Mouse (Mus musculus) urinary bladder, postnatal 10 days (tissue): ENCODE measurements around the gene Nphs1.

Experiments
- DNase-seq: peaks from one replicate; pipeline ENCODE4 v3.0.0; 2022; ENCODE audit warnings: low spot score

Gene Nphs1

DNA sequence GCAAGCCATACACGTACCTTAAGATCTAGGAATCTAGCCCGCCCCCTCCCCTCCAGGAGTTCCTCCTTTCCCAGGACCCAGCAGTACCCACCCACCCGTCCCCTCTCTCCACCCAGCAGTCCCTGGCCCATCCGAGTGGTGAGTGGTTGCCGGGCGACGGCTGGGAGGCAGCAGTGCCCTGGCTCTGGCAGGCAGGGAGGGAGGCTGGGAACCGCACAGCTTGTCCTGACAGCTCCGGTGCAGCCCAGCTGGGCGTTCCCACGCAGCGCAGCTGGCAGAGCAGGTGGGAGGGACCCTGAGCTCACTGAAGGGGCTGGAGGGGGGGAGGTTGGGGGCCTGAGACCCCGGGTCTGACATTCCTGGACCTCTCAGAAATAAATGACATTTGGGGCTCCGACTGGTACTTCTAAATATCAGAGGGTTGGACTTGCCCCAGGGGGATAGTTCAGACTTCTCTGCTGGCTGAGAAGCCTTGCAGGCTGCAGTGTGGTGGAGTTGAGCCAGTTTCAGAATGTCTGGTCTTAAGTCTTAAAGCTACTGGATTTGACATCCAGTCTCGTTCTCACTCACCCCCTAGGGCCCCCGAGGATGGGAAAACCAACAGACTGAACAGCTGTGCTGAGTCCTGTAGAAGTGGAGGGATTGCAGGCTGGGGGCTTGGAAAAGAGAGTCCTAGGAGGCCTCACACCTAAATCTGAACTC lies at the start of gene Nphs1, which contains the start of gene Kirrel2:
Gene Nphs1 (plus strand): TSS at position 687 of the 702 bp plus-strand sequence.
Gene Kirrel2 (minus strand): TSS at position 62 of the 702 bp plus-strand sequence.
- no peak for DNase-seq

DNA sequence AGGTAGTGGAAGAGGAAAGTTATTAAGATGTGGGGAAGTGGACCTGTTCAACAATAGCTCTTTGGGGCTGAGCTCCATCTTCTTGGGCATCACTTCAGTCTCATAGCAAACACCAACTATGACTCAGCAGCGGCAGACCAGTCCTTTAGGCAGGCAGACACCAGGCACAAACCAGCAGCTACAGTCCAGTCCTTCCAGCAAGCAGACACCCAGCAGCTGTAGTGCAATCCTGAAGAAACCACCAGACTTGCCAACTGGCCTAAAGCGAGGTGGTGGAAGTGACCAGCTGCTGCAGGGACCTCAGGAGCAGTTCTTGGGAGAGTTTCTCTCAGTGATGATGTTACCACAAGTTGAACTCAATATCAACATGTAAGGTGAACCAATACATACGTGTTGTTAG lies 49.5 kb upstream of the Nphs1 start:
- DNase-seq, result no peak

DNA sequence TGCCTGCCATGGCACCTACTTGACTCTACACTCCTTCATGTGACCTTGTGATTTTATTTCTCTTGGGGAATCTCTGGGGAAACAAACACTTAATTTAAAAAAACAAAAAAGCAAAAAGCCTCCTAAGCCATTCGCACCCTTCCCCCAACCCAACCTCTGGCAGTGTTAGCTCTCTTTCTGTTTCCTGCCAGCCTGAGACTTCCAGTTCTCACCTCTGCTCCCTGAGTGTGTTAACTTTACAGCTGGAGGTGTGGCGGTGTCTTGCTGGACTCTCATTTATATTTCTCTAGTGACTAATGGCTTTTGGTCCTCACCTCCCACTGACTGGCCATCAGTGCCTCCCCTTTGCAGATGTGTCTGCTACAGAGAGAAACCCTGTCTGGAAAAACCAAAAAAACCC lies 48.3 kb upstream of the Nphs1 start:
- no peak for DNase-seq

DNA sequence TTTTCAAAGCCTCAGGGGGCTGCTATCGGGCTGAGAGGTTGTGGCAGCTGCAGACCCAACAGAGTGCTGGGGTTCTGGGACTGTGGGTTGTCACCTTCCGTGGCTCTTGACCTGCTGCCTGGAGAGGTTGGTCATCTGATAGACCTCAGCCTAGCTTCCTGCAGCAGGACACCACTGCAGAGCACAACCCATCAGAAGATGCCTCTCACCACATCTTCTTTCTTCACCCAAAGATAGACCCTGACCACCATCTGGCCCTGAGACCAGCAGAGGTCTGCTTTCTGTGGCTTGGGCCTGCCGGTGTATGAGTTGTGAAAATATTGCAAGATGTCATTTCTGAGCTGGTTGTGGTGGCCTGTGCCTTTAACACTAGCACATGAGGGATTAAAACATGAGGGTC lies 47.1 kb upstream of the Nphs1 start:
- DNase-seq, result no peak

DNA sequence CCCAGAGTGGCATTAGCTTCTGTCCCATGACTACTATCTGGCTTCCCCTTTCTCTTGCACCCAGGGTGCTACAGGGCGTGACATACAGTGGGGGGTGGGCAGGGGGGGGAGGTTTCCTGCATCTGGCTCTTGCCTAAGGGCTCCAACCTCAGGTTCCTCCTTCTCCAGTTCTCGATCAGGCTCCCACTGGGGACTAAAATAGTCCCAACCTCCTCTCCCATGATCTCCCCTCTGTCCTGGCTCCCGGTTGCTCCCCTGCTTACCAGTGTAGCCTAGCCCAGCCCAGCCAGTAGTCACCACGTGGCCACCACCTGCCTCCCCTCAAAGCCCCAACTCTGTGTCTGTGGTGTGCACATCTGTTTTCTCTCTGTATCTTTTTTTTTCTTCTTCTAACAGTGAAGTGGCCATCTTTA lies 45.4 kb upstream of the Nphs1 start:
- no peak for DNase-seq

DNA sequence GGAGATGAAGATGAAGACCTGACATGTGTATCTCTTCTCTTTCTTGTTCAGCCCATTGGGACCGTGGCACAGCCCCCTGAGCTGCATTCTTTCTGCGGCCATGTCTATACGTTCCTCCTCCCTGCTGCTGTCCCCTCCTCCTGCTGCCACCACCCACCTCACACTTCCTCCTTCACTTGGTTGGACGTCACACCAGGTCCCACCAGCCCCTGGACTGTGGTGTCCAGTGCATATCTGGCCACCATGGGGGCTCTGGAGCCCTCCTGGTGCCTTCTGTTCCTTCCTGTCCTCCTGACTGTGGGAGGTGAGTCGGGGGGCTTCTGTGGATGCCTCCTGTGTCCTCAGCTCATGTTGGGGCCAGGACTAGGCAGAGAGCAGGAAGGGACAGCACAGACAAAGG lies 44.5 kb upstream of the Nphs1 start, which contains the start of gene Tyrobp:
Gene Tyrobp (plus strand): TSS at position 165 of the 400 bp plus-strand sequence.
- no peak for DNase-seq

DNA sequence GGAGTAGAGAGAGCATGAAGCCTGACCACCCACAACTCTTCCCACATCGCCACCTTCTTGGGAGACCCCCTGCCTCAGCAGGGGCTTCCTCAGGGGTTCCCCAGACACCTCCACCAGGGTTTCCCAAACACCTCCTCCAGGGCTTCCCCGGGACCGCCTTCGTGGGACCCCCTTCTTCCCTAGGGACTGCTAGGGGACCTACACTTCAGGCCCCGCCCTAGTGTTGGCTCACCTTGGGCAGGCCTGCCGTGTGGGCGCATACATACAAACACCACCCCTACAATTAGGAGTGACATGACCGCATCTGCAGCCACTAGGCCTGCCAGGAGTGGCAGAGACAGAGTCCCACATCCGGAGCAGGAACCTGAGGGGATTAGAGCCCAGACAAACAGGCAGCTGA lies 40.3 kb upstream of the Nphs1 start:
- no peak for DNase-seq

DNA sequence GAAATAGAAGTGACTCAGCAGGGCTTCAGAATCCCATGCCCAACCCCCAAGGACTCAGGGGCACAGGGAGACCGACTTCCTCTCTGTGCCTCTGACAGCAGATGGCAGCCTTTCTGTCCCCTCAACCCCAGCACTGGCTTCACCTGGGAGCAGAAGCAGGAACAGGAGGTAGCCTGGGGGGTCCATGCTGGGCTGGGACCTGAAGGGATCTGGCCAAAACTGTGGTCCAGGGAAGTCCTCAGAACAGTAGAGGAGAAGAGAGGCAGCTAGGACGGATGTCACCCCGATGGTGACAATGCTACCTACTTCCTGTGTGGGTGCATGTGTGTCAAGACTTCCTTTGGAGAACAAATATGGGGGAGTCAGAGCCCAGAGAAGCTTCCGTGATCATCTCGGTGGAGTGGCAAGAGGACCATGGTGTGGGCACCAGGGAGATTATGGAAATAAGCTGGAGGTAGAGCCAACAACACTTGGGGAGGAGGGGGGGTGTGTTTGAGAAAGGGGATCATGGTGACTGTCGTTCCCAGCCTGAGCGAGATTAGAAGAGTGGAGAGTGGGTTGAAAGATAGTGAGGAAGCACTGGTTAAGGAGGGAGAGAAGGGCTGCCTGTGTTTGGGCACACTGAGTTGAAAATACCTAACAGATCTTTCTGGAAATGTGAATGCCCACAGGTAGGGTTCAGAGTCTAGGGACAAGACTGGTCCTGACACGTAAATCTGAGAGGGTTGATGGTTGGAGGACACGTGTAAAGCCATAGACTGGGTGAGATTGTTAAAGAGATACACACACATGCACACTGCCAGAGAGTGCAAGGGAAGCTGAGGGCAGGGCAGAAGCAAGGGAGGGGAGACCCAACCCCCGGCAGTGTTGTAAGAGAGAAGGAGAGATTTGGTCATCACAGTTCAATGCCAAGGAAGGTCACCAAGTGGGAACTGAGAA lies 38.3 kb upstream of the Nphs1 start, which contains the start of gene Hcst:
Gene Hcst (minus strand): TSS at position 294 of the 939 bp plus-strand sequence.
- no peak for DNase-seq

DNA sequence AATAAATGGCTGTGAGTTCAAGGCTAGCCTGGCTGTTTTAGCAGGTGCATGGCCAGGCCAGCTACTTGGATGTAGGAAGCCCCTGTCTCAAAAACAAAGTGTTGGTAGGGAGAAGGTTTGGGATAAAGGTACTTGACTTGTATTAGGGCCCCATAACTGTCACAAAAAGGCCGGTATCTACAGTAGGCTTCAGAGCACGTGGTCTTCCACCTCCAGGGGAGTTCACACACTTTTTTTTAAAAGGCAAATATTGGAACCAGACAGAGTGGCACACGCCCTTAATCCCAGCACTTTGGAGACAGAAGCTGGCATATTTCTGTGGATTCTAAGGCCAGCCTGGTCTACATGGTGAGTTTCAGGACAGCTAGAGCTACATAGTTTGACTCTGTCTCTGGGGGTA lies 37.4 kb upstream of the Nphs1 start:
- DNase-seq, result no peak

DNA sequence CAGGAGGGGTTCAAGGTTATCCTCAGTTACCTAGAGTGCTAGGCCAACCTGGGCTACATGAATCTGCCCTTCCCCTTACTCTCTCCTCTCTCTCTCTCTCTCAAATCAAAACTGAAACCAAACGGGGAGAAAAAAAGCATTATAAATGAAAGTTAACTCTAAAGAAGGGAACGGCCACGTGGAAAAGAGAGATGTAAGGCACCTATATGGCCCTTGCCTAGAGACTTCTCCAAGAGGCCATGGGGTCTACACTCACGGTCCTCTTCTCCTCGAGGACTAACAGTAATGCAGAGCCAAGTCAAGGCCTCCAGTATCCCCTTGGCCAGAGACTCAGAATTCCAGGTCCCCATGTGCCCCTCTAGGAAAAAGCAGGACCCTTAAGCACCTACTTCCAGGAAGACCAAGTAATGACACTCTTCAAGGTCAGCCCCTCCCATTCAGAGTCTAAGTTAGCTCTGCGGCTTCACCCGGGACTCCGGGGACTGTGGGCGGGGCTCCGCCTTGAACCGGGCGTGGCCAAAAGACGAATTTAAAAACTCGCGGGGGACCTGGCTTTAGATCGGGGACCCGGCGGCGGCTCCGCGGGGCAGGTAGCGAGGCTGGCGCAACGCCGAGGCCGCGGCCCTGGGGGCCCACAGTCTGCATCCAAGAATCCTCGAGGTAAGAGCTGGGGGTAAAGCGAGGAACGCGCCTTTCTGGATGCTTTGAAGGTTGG lies 36.8 kb upstream of the Nphs1 start, which contains the start of gene Nfkbid:
Gene Nfkbid (plus strand): TSS at position 558 of the 715 bp plus-strand sequence.
- no peak for DNase-seq

DNA sequence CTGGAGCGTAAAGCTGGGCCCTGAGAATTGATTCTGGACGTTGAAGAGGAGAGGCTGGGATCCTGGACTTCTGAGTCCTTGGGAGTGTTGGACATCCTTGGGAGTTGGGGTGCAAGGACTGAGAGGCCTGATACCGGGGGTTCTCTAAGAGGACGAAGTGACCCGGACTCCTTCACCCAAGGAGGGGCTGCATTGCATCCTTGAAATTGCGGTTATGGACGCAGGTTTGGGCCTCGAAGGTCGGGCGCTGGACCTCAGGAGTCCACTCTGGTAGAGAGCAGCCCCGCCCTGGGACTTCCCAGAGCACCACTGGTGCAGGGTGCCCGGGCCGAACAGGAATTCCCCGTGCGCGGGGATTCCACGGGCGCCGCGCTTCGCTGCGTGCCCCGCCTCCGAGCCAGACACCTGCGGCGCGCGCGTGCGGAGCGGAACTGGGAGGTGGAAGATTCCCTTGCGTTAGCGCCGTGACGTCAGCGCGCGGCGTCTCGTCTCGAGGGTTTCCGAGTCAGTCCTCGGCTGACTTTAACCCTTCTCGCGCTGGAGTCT lies 36.2 kb upstream of the Nphs1 start:
- DNase-seq, result no peak

DNA sequence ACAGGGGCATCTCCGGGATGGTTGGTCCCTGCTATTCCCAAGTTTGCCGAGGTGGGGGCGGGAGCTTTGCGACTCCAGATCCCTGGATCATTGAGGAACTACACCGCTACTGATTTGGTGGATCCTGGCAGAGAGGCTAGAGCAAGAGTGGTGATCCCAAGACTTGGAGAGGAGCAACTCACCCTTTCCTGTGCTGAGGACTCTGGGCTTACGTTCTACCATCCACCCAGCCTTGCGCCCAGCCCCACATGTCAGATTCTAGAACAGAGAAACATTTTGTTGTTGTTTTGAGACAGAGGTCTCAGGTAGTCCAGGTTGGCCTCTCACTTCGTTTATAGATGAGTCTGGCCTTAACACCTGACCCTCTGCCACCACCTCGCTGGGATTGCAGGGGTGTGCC lies 35.6 kb upstream of the Nphs1 start:
- no peak for DNase-seq

DNA sequence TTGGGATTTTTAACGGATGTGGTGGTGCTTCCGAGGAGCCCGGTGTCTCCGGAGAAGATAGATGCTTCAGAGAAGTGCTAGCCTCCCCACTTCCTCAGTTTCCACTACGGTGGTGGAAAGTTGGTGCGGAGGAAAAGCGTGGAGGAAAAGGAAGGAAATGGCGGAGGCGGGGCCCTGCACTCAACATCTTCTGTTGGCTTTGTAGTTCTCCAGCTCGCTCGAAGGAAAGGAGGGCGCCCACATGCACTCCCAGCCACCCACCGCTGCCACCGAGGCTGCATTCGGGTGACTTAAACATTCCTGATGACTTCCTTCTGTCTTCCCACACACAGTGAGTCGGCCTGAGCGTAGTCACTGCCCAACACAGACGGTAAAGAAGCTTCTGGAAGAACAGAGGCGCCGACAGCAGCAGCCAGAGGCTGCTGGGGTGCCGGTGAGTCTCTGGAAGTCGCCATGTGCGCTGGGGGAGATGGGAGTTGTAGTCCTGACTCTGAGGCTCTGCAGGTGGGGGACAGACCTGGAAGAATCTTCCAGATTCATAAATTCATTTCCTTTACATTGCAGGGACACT lies 35.0 kb upstream of the Nphs1 start:
- no peak for DNase-seq

DNA sequence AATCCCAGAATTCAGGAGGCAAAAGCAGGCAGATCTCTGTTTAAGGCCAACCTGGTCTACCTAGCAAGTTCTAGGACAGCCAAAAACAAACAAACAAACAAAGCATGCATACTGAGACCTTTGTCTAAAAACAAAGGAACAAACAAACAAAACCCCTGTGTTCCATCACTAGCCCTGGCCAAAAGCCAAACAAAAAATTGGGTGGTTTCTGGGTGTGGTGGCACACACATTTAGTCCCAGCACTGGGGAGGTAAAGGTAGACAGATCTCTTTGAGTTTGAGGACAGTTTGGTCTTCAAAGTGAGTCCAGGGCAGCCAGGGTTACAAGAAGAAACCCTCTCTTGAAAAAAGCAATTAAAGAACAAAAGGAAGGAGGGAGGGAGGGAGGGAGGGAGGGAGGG lies 28.8 kb upstream of the Nphs1 start:
- DNase-seq, result no peak

DNA sequence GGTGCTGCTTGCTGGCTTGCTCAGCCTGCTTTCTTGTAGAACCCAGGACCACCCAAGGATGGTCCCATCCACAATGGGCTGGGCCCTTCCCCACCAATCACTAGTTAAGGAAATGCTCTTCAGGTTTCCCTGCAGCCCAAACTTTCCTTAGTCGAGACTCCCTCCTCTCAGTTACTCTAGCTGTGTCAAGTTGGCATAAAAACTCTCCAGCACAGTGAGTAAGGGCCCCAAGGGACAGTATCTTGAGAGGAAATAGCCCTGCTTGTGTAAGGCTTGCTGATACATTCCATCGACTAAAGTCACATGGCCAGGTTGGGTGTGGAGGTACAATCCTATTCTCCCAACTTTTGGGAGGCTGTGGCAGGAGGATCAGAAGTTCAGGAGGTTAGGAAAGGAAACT lies 27.9 kb upstream of the Nphs1 start:
- DNase-seq, result no peak

DNA sequence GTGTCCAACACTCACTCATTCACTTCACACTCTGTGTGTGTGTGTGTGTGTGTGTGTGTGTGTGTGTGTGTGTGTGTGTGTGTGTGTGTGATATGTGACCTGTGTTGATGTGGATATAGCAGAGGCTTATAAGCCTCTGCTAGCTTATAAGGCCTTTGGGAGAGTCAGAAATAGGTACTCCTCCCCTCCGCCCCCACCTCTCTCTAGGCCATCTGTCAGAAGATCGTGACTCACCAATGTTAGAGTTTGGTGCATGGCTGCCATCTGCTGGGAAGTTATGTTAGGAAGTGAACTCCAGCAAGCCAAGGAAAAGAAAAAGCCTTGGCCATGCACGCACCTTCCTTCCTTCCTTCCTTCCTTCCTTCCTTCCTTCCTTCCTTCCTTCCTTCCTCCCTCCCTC lies 26.3 kb upstream of the Nphs1 start:
- no peak for DNase-seq

DNA sequence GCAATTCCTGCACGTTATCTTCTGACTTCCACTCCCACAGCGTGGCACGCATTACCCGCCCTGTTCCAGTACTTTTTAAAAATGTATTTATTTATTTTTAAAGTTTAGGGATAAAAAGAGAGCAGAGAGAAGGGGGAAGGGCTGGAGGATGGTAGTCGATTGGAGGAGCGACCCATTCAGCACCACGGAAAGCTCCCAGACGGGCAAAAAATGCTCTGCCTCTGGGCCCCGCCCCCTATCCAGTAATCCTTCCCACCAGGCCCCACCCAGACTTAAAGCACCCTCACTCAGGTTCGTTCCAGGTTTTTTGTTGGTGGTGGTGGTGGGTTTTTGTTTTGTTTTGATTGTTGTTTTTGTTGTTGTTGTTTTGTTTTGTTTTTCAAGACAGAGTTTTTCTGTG lies 23.9 kb upstream of the Nphs1 start:
- DNase-seq, result no peak

DNA sequence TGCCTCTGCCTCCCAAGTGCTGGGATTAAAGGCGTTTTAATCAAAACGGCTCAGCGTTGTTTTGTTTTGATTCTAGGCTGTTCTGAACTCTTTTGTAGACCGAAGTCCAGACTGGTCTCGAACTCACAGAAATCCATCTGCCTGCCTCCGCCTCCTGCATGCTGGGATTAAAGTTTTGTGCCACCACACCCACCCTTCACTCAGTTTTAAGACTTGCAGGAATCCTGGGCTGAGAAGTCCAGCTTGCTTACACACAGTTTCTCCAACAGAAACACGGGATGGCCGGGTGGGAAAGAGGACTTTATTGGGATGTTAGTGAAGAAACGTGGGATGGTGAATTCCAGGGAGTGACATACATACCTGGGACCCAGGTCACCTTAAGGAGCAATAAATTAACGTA lies 23.4 kb upstream of the Nphs1 start:
- DNase-seq, result no peak

DNA sequence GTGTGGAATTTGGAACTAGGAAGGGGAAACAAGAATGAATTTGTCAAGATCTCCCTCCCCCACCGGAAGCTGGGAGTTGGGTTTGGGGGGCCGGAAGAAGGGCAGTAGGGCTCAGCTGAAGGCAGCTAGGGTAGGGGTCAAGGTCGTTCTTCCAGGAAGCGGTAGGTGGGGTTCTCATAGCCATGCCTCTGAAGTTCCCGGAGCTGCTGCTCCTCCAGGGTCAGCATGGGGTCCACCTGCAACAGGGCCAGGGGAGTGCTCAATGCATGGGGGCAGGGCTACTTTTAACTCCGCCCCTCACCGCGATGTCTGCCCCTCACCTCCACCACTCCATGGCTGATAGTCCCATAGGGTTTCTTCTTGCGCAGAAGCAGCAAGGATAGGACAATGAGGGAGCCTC lies 23.0 kb upstream of the Nphs1 start:
- DNase-seq, result no peak

DNA sequence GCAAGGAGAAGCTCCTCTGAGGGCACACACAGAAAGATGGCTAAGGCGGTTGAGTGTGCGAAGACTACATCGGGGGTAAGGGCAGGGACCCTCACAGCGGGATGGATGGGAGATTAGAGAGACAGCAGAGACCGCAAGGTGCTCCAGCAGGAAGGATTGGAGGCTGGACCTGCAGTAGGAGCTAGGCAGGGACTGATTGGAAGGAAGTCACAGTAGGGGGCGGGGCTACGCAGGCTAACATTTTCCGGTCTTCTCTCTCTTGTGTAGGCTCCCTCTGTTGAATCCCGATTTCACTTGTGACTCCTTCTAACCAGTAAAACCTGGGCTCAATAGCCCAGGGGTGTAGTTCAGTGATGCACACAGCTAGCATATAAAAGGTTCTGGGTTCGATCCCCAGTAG lies 21.2 kb upstream of the Nphs1 start:
- DNase-seq, result no peak

DNA sequence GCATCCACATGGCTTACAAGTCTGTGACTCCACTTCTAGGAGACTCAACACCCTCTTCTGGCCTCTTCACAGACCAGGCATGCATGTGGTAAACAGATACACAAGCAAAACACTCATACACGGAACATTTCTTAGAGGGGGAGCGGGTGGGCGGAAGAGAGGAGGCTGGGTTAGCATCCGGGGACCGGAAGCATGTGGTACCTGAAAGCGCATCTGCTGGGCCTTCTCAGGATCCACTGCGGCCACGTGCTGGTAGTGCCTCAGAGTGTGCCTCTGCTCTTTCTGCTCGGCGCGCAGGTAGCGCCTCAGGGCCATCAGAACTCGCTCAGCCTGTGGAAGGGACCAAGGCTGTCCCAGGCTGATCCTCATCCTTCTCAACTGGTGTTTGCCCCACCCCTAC lies 18.4 kb upstream of the Nphs1 start:
- no peak for DNase-seq

DNA sequence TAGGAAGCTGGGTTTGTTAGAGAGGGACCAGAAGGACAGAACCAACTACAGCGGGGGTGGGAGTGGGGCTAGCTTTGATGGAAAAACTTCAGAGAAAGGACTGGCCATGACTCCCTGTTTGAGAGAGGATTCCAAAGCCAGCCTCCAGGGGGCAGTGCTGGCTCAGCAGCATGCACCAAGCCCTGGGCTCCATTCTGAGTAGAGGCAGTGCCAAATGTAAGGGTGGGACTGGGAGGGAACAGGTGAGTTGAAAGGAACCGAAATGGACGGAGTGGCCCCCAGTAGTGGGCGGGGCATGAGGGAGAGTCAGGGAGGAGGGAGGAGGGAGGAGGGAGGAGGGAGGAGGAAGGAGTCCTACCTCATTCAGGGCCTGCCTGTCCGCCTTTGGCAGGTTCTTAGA lies 17.4 kb upstream of the Nphs1 start:
- DNase-seq, result no peak
